Mouse (Mus musculus): ENCODE data around the gene Trpm8. TPM values are rescaled to one million over a fixed set of nuclear protein-coding genes. Genes with fewer than 3 reads are reported as not detected.

Trpm8 gene
- total RNA-seq (2017) = not detected in 2 replicates

DNA sequence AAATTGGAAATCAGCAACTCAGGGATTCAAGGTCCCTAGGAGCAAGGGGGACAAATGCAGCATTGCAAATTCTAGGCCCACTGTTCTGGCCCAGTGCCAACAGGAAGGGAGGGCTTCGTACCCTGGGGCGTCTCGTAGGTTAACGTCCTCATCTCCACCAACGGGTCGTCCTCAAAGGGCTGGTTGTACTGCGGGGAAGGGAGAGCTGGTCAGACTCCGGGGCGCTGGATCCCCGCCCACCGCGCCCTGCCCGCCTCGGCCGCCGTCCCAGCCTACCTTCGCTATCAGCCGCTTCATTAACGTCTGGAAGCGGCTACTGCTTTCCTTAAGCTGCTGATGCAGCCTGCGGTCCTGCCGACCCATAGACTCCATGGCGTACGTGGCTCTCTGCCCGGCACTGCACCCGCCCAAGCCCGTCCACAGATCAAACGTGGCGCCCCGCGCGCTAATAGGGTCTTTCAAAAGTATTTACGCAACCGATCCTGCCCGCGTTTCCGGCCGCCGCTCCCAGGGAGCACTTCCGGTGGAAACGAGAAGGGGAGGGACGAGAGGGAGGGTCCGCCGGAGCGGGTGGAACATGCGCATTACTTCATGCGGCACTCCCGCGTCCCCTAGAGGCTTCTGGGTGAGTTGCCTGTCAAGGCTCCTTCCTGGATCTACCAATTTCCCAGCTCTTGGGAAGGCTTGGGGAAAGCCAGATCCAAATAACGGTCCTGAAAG lies at the start of gene Trpm8, which contains the start of gene Hjurp:
Gene Trpm8 (plus strand): TSS at position 564 of the 720 bp plus-strand sequence.
Gene Hjurp (minus strand): TSS at position 536 of the 720 bp plus-strand sequence.
- ATAC-seq (ENCODE audit: extremely low read depth, insufficient number of reproducible peaks, low FRiP score, poor library complexity, severe bottlenecking) = peak; percentile 75

DNA sequence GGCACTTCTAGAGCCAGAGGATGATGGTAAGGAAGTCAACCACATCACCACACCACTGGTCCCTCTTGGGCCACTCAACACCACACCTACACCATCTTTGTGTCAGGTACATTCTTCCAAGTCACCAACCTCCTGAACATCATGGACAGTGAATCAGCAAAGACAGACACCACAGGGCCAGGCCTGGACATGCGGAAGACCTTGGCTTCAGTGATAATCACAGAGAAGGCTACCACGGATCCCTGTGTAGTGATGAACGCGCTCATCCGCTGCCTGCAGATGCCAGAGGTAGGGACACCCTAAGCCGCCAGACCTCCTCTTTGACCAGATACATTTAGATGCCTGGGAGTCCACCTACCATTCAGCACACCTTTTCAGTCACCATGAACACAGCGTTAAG lies 49.3 kb upstream of the Trpm8 start:
- ATAC-seq (ENCODE audit: extremely low read depth, insufficient number of reproducible peaks, low FRiP score, poor library complexity, severe bottlenecking) = no peak

DNA sequence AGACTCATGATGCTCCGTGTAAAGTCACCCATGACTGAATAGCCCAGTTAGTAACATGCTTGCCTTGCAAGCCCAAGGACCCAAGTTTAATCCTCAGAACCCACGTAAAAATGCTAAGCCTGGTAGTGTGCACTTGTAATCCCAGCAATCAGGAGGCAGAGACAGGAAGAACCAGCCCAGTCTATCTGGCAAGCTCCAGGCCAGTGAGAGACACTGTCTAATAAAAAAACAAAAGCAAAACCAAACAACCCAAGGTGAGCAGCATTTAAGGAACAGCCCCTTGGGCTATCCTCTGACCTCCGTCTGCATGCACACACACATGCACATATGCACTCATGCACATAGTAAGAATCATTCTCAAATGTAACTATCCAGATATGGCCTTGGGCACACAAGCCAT lies 47.9 kb upstream of the Trpm8 start:
- ATAC-seq (ENCODE audit: extremely low read depth, insufficient number of reproducible peaks, low FRiP score, poor library complexity, severe bottlenecking) = no peak

DNA sequence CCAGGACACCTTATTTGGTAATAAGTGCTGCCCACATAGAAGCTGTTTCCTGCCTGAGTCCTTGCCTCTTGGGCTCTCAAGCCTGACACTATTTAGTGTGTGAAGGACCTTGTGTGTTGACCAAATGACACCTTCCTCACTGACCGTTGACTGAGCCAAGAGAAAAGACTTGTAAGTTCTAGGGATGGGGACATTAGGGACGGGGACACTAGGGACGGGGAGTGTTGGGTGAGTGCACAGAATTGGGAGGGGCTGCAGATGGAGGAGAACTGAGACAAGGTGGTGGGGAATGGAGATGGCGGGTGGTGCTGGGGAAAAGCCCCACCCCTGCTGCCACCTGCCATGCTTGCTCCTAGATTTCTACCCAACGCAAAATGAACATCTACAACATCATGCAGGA lies 47.5 kb upstream of the Trpm8 start:
- no peak for ATAC-seq (ENCODE audit: extremely low read depth, insufficient number of reproducible peaks, low FRiP score, poor library complexity, severe bottlenecking)

DNA sequence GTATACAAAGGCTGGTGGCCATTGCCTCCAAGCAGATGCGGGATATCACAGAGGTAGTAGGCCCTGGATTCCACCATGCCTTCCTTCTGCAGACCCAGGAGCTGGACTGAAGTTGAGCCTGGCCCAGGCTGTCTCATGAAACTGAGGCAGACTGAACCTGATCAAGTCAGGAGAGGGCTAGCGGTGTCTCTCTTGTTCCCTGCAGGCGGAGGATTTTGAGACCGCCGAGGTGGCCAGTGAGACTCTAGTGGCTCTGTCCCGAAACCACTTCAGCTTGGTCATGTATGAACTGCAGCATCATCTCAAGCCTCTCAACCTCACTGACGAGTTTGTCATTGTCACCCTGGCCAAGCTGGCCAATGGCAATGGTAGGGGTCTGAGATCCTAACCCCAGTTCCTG lies 47.0 kb upstream of the Trpm8 start:
- no peak for ATAC-seq (ENCODE audit: extremely low read depth, insufficient number of reproducible peaks, low FRiP score, poor library complexity, severe bottlenecking)

DNA sequence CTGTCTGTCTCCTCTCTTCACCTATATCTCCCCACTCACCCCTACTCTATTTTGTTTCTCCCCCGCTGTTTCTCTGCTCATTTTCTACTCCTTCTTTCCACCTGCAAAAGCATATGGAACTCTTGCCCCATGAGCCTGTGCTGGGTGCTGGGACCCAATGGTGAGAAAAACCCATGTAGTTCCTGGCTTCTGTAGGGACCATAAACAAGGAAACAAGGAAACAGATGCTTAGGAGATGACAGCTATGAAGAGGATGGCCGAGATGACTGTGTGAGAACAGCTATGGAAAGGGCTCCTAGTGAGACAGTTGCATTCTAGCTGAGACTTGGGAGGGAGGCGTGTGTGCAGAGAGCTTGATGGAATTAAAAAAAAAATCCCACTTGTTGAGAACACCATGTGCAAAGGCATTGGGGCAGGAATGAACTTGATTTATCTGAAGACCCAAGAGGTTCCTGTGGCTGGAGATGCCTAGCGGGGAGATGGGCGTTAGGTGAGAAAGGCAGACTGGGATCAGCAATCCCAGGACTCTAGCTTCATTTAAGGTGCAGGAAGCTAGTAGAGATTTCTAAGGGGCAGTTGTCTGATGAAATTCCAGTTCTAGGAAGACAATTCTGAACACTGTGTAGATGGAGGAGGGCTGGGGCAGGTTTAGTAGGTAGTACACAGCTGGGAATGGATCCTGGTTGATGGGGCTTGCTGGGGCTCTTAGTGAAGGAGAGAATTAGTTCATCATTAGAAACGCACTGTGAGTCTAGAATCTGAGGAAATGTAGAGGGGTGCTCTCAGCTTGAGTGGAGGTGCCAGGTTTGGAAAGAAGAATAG lies 46.3 kb upstream of the Trpm8 start:
- ATAC-seq (ENCODE audit: extremely low read depth, insufficient number of reproducible peaks, low FRiP score, poor library complexity, severe bottlenecking) = no peak

DNA sequence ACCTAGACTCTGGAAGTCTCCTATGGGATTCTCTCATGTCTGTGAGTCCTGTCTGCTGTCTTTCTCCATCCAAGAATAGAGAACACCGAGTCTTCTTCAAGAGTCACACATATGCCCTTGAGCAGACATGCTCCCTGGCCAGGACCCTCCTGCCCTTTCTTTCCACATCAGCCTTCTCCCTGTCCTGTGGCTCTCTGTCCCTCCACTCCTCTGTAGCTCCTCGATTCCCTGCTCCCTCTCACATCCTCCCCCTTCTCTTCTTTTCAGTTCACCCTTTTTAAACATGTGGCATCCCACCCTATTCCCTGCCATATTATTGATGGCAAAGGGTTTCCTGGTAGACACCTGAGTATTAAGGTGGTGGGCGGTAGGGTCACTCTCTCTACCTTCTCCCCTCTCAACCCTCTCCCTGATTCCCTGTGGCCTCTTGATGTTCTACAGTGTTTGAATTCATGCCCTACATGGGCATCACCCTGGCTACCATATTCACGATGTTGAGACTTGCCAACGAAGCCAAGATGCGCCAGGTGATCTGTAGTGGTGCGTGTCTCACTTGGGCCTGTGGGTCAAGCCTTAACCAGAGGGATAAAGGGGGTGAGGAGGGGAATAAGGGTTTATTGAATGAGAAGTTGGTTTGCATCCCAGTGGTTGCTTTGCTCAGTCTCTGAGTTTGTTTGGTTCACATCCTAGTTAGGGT lies 45.5 kb upstream of the Trpm8 start:
- ATAC-seq (ENCODE audit: extremely low read depth, insufficient number of reproducible peaks, low FRiP score, poor library complexity, severe bottlenecking) = no peak

DNA sequence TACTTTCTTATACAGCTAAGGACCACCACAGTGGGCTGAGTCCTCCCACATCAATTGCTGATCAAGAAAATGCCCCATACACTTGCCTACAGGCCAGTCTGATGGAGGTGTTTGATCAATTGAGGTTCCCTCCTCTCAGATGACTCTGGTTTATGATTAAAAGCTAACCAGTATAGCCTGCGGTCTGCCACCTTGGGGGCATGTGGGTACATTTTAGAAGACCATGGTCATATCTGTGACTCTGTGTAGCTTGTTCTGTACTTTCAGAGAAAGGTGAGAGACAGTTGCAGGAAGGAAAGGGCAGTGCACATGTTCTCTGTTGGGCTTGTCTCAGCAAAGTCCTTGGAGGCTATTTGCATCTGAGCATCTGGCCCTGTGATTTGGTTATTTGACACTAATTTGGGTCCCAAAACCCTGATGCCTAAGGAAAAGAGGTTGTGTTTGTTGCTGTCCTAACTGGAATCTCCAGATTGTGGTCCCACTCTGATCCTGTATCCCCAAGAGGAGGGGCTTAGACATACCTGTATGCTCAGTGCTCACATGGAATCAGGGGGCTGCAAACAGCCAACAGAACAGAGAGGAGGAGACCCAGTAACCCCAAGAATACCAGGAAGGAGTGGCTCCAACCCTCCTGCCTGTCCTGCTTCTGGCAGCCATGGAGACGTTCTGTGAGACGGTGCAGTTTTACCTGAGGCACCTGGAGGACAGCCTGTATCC lies 44.6 kb upstream of the Trpm8 start:
- ATAC-seq (ENCODE audit: extremely low read depth, insufficient number of reproducible peaks, low FRiP score, poor library complexity, severe bottlenecking) = no peak

DNA sequence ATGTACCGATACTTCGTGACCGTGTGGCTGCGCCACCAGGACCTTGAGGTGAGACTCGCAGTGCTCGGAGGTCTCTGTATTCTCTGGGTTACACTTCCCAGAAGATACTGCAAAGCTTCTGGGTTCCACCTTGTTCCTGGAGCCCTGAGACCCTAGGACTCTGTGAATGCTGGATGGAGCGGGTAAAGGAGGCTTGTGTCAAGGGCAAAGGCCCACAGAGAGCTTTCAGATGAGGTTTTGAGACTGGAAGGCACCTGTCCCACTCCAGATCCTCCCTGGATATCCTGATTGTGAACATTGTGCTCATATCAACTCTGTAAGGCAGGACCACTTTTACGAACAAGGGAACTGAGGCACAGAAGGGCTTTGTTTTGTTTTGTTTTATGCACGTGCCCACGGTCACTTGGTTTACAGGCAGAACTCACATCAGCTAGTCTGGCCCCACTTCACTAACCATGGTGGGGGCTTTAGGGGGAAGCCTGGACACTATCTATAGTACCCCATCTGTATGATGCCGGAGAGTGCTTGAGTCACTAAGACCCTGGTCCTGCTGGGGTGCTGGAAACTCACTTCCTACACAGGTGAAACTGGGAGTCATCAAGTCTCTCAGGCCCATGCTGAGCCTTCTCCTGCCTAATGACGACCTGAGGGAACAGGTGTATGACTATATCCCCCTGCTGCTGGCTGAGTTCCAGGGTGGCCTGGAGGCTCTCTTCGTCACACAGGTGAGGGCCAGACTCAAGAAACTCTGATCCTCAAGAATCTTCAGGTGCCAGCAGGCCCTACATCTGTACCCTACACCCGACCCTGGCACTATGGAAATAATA lies 43.8 kb upstream of the Trpm8 start:
- ATAC-seq (ENCODE audit: extremely low read depth, insufficient number of reproducible peaks, low FRiP score, poor library complexity, severe bottlenecking) = no peak

DNA sequence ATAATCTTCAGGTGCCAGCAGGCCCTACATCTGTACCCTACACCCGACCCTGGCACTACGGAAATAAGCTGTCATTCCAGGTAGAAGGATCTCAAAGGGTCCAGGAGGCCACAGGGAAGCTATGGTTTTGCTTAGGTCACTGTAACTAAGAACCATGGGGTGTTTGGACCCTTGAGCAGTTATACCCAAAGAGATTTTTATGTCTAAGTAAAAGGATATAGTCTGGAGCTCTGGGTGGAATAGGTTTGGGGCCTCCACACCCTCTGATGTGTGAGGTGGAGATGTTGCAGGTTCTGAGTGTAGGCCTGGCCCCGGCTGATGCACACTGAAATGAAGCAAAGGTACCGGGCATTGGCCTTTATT lies 43.2 kb upstream of the Trpm8 start:
- no peak for ATAC-seq (ENCODE audit: extremely low read depth, insufficient number of reproducible peaks, low FRiP score, poor library complexity, severe bottlenecking)

DNA sequence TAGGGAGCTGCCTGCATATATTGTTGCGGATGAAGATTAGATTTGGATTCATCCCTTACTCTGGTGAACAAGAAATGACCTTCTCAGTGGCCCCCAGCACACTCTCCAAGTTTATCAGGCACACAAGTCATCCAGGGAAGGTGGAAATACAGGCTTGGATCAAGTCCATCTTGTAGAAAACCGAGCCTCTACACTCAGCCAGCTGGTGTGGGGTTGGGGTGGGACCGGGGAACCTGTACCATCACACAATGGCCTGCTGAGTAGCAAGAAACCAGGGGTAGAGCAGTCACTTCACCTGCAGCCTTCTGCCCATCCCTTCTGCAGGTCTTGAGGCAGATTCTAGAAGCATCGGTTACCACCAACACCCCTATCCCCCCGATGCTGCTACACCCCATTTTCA lies 42.8 kb upstream of the Trpm8 start:
- ATAC-seq (ENCODE audit: extremely low read depth, insufficient number of reproducible peaks, low FRiP score, poor library complexity, severe bottlenecking) = no peak

DNA sequence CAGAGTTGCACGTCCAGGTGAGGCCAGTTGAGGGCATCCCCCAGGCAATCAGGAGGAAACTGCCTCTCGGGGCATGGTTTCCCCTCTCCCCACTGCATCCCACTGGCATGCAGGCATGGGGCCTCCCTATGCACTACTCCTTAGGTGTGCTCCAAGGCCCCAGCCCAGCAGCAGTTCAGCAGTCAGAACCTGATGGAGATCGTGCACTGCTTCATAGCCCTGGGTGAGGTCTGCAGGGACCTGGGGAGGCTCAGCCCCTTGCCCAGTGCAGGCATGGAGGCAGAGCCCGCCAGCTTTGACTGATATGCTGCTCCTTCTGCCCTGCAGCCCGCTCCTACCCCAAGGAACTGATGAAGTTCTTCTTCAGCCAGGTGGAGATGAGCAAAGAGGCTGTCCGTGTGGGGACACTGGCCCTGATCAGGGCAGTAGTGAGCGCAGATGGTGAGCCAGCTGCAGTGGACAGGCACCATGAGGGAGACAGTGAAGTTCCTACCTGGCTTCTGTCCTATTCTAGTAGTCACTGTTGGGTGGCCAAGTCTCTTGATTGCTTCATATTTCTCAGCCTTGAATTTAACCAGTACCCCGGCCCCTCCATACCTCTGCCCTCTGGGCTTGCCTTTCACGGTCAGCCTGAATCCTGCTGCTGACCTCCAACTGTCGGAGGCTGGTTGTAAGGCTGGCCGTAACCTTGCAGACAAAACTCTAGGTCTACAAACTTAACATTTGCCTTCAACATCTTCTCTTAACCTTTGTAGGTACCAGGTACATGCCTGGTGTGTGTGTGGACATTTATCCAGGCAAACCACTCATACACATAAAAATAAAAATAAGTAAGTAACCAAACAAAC lies 42.2 kb upstream of the Trpm8 start:
- no peak for ATAC-seq (ENCODE audit: extremely low read depth, insufficient number of reproducible peaks, low FRiP score, poor library complexity, severe bottlenecking)

DNA sequence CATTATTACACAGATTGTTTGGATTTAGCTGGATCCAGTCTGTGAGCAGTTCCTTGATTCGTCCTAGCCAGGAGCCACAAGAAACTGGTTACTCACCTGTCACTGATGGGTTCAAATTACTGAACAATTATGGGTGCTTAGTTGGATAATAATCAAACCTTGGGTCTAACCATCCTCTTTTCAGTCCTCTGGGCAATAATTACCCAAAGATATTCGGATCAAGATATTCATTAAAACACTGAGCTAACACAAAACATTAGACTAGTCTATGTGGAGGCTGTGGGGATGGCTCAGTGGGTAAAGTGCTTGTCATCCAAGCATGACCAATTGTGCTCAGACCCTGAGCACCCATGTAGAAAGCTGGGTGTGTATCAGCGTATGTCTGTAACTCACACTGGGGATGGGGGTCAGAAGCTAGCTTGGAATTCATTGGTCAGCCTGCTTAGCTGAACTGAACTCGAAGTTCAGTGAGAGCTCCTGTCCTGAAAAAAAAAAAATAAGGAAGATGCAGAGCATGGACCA lies 41.5 kb upstream of the Trpm8 start:
- ATAC-seq (ENCODE audit: extremely low read depth, insufficient number of reproducible peaks, low FRiP score, poor library complexity, severe bottlenecking) = no peak

DNA sequence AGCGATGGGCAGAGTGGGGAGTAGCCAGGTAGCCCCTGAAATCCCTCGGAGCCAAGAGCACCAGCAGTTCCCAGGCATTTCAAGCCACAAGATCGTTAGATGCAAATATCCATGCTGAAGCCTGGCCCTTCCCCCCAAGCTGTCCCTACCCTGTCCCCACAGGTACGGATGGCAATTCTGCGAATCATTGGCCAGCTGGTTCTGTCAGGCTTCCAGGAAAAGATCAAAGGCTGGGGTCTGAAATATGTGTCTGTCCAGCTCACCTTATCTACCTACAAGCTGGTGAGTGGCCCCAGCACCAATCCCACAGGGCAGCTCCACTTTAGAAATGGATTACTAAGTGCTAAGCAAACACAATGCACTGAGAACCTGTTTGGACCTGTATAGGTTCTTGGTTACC lies 40.1 kb upstream of the Trpm8 start:
- no peak for ATAC-seq (ENCODE audit: extremely low read depth, insufficient number of reproducible peaks, low FRiP score, poor library complexity, severe bottlenecking)

DNA sequence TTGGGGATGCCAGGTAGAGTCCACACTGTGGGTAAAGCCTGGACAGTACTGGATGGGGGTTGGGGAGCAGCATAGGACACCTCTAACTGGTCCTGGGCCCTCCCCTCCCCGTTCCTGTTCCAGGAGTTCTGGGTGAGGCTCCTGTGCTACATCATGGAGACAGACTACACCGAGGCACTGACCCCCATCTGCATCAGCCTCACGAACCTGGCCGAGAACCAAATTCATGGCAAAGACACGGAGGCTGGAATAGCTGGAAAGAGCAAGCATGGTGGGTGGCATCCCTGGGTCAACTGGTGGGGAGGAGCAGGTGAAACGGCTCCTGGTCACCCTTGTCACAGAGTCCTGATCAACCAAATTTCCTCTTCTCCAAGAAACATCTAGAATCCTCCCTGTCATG lies 38.7 kb upstream of the Trpm8 start:
- ATAC-seq (ENCODE audit: extremely low read depth, insufficient number of reproducible peaks, low FRiP score, poor library complexity, severe bottlenecking) = no peak

DNA sequence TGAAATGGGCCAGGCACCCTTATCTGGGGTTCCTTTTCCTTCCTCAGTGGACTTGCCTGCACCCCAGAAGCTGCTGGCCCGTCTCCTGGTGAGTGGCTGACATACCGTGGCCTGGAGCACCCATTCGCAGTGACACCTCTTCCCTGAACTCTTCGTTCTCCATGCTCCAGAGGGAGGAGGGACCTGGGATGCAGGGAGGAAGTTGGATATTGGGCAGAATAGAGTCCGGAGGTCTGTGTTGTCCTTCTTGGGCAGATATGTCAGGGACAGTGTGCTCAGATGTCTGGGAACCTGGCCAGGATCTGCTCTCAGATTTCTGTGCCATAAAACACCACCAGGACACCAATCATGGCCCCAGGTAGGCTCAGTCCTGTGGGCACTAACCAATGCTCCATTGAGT lies 37.4 kb upstream of the Trpm8 start:
- ATAC-seq (ENCODE audit: extremely low read depth, insufficient number of reproducible peaks, low FRiP score, poor library complexity, severe bottlenecking) = no peak

DNA sequence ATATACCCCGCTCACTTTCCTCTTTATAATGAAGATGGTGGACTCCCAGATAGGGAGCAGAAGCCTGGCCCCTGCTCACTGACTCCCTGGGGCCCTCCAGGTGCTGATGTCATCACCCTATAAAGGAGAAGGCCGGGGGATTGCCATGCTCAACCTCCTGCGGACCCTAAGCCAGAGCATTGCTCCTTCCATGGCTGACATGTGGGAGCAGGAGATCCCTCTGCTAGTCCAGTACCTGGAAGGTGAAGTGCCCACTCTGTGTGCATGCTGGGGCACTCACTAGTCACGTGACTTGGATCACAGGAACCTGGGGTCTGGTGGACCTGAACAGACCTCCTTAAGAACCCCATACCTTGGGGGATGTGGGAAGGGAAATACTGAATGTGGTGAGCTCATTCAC lies 36.9 kb upstream of the Trpm8 start:
- no peak for ATAC-seq (ENCODE audit: extremely low read depth, insufficient number of reproducible peaks, low FRiP score, poor library complexity, severe bottlenecking)
